Mouse (Mus musculus): ENCODE data around the gene Smurf1.

Gene Smurf1

GRCm38 (mm10) chr5:144952592-144952991 is 13.1 kb downstream of the Smurf1 start:
- DNase-seq: peak in 1 of 2 experiments; percentile 48

GRCm38 (mm10) chr5:144950428-144951051 is 15.1 kb downstream of the Smurf1 start:
- DNase-seq: no peak

GRCm38 (mm10) chr5:144949856-144950255 is 15.8 kb downstream of the Smurf1 start:
- DNase-seq: peak in 1 of 2 experiments; percentile 58

- DNase-seq: no peak
Measured at GRCm38 (mm10) chr5:144948422-144948821, 17.2 kb downstream of the Smurf1 start.

GRCm38 (mm10) chr5:144948002-144948401 is 17.6 kb downstream of the Smurf1 start:
- peak; percentile 32 to 55 for DNase-seq

- peak; percentile 79 to 85 for DNase-seq
Measured at GRCm38 (mm10) chr5:144946032-144946431, 19.6 kb downstream of the Smurf1 start.

- peak; percentile 68 to 83 for DNase-seq
Measured at GRCm38 (mm10) chr5:144944932-144945331, 20.7 kb downstream of the Smurf1 start.

- no peak for DNase-seq
Measured at GRCm38 (mm10) chr5:144944370-144944769, 21.3 kb downstream of the Smurf1 start.

GRCm38 (mm10) chr5:144943346-144943745 is 22.3 kb downstream of the Smurf1 start:
- no peak for DNase-seq

- DNase-seq: no peak
Measured at GRCm38 (mm10) chr5:144942431-144942830, 23.2 kb downstream of the Smurf1 start.

GRCm38 (mm10) chr5:144940904-144941303 is 24.7 kb downstream of the Smurf1 start:
- no peak for DNase-seq

GRCm38 (mm10) chr5:144937304-144937703 is 28.3 kb downstream of the Smurf1 start:
- no peak for DNase-seq

GRCm38 (mm10) chr5:144933486-144933885 is 32.2 kb downstream of the Smurf1 start:
- DNase-seq: no peak

GRCm38 (mm10) chr5:144931841-144932240 is 33.8 kb downstream of the Smurf1 start:
- no peak for DNase-seq

GRCm38 (mm10) chr5:144928856-144929713 is 36.6 kb downstream of the Smurf1 start:
- no peak for DNase-seq

GRCm38 (mm10) chr5:144926275-144926674 is 39.4 kb downstream of the Smurf1 start:
- DNase-seq: no peak

GRCm38 (mm10) chr5:144923351-144923750 is 42.3 kb downstream of the Smurf1 start:
- DNase-seq: no peak

GRCm38 (mm10) chr5:144919790-144920189 is 45.9 kb downstream of the Smurf1 start:
- no peak for DNase-seq

- DNase-seq: no peak
Measured at GRCm38 (mm10) chr5:144919194-144919593, 46.5 kb downstream of the Smurf1 start.

- peak in 1 of 2 experiments; percentile 49 for DNase-seq
Measured at GRCm38 (mm10) chr5:144918204-144918603, 47.4 kb downstream of the Smurf1 start.

GRCm38 (mm10) chr5:144917172-144917571 is 48.5 kb downstream of the Smurf1 start:
- peak in 1 of 2 experiments; percentile 48 for DNase-seq

GRCm38 (mm10) chr5:144915828-144916227 is 49.8 kb downstream of the Smurf1 start:
- no peak for DNase-seq

GRCm38 (mm10) chr5:144914433-144914906 is 51.2 kb downstream of the Smurf1 start:
- no peak for DNase-seq

GRCm38 (mm10) chr5:144913923-144914322 is 51.7 kb downstream of the Smurf1 start:
- DNase-seq: no peak

All from lung, adult 18-20 months (tissue).